Mouse (Mus musculus) midbrain, embryonic 11.5 days (tissue): ENCODE measurements around the gene Kctd8. TPM values are rescaled to one million over a fixed set of nuclear protein-coding genes. Genes with fewer than 3 reads are reported as not detected.
A peak's percentile ranks its signal among the peaks of the same experiment; 100 is the strongest.

Experiments
- ATAC-seq: fragments of 200-750 bp; cut with Nextera tagmentation; 2 replicates; pipeline ENCODE4 v1.8.0; 2017; ENCODE audit warnings: moderate TSS enrichment, moderate library complexity; ENCODE audit not compliant: low FRiP score
- DNase-seq: peaks from one replicate; pipeline ENCODE4 v3.0.0; 2015; ENCODE audit warnings: low spot score; ENCODE audit errors: missing footprints
- H3K27ac ChIP-seq: fragments of 300-500 bp; sonication (generic); 2 replicates; pipeline ENCODE4 v1.5.1; 2014; ENCODE audit warnings: low read depth, low read length
- H3K27me3 ChIP-seq: fragments of 300-500 bp; sonication (generic); 2 replicates; pipeline ENCODE4 v1.6.1; 2014; ENCODE audit warnings: mild to moderate bottlenecking, low read length, moderate library complexity, mixed read lengths; ENCODE audit not compliant: control insufficient read depth, insufficient read depth
- H3K36me3 ChIP-seq: fragments of 300-500 bp; sonication (generic); 2 replicates; pipeline ENCODE4 v1.6.1; 2014; ENCODE audit warnings: mild to moderate bottlenecking, low read length, moderate library complexity, mixed read lengths; ENCODE audit not compliant: control insufficient read depth, insufficient read depth
- H3K4me1 ChIP-seq: fragments of 300-500 bp; sonication (generic); 2 replicates; pipeline ENCODE4 v1.6.1; 2014; ENCODE audit warnings: low read length; ENCODE audit not compliant: control insufficient read depth, insufficient read depth
- H3K4me2 ChIP-seq: fragments of 300-500 bp; sonication (generic); 2 replicates; pipeline ENCODE4 v1.6.1; 2014; ENCODE audit warnings: mild to moderate bottlenecking, moderate library complexity
- H3K4me3 ChIP-seq: fragments of 300-500 bp; sonication (generic); 2 replicates; pipeline ENCODE4 v1.5.1; 2014; ENCODE audit warnings: low read depth, low read length
- H3K9ac ChIP-seq: fragments of 300-500 bp; sonication (generic); 2 replicates; pipeline ENCODE4 v1.6.1; 2014; ENCODE audit warnings: low read length
- H3K9me3 ChIP-seq: fragments of 300-500 bp; sonication (generic); 2 replicates; pipeline ENCODE4 v1.6.1; 2016; ENCODE audit warnings: low read length; ENCODE audit not compliant: control insufficient read depth
- WGBS: fragments of 180-500 bp; shearing (Covaris S2); extraction: QIAGEN DNeasy Blood & Tissue Kit; methylation state at CpG from one replicate; pipeline ENCODE4 v1.1.7; 2014; 5-methylcytosine and 5-hydroxymethylcytosine counted together
- polyA plus RNA-seq: library from polyadenylated mRNA; unstranded; fragments of >200 nt; fragmentation: Nextera tagmentation; extraction: Ambion mirVana; gene quantifications from 2 replicates; pipeline ENCODE4 v1.2.1, GENCODE M21; 2014

Gene Kctd8
- polyA plus RNA-seq = 2.5 and 2.6 TPM in 2 replicates

GRCm38 (mm10) chr5:69340919-69341801 is at the start of gene Kctd8:
Gene Kctd8, minus strand, starts transcription at chr5:69341679.
- under 1% methylated on average over 87 of the region's 87 CpGs for WGBS
- Histone ChIP-seq H3K4me3 (peak within 1 kb of the TSS; percentile 54), H3K36me3 (no peaks in the 10 kb centered on the region), H3K9me3 (no peaks in the 10 kb centered on the region), H3K9ac (peak within 1 kb of the TSS; percentile 55), H3K4me2 (peak within 1 kb of the TSS; percentile 90), H3K27ac (no peak within 1 kb of the TSS; the same call in 1 of the 2 replicates), H3K27me3 (peaks cover 12% of the 10 kb centered on the region), H3K4me1 (peaks cover 6% of the 10 kb centered on the region; the same call in 1 of the 2 replicates)
- peak; percentile 96 for DNase-seq
- ATAC-seq = peak; percentile 95

- Histone ChIP-seq H3K9ac (no peak overlapping the region), H3K36me3 (no peaks in the 10 kb centered on the region), H3K9me3 (no peaks in the 10 kb centered on the region), H3K27me3 (no peaks in the 10 kb centered on the region), H3K27ac (no peak overlapping the region), H3K4me3 (no peak overlapping the region), H3K4me2 (no peak overlapping the region), H3K4me1 (no peaks in the 10 kb centered on the region)
- ATAC-seq (no peak), DNase-seq (no peak)
- 90% methylated on average over 4 of the region's 4 CpGs for WGBS
Measured at GRCm38 (mm10) chr5:69379072-69379471, 37.6 kb upstream of the Kctd8 start.

- H3K4me3 ChIP-seq = no peak overlapping the region
- DNase-seq = no peak
- H3K4me2 ChIP-seq = no peak overlapping the region
- H3K27me3 ChIP-seq = no peaks in the 10 kb centered on the region
- WGBS = 77% methylated on average over 3 of the region's 3 CpGs
- no peak overlapping the region for H3K9ac ChIP-seq
- no peaks in the 10 kb centered on the region for H3K36me3 ChIP-seq
- no peaks in the 10 kb centered on the region for H3K4me1 ChIP-seq
- no peak for ATAC-seq
- H3K27ac ChIP-seq = no peak overlapping the region
- no peaks in the 10 kb centered on the region for H3K9me3 ChIP-seq
Measured at GRCm38 (mm10) chr5:69350596-69350995, 9.1 kb upstream of the Kctd8 start.

- H3K4me3 ChIP-seq = peak overlapping the region; percentile 54
- DNase-seq (peak; percentile 96), ATAC-seq (peak; percentile 53)
- H3K9me3 ChIP-seq = no peaks in the 10 kb centered on the region
- peak overlapping the region; percentile 90 for H3K4me2 ChIP-seq
- H3K36me3 ChIP-seq = no peaks in the 10 kb centered on the region
- peaks cover 6% of the 10 kb centered on the region; the same call in 1 of the 2 replicates for H3K4me1 ChIP-seq
- peaks cover 12% of the 10 kb centered on the region for H3K27me3 ChIP-seq
- under 1% methylated on average over 44 of the region's 44 CpGs for whole genome bisulfite sequencing
- H3K27ac ChIP-seq = no peak overlapping the region
- peak overlapping the region; percentile 55 for H3K9ac ChIP-seq
Measured at GRCm38 (mm10) chr5:69340102-69340918, 1.2 kb downstream of the Kctd8 start.

GRCm38 (mm10) chr5:69339623-69339970 is 1.9 kb downstream of the Kctd8 start:
- H3K4me2 ChIP-seq = no peak overlapping the region; the same call in 1 of the 2 replicates
- H3K4me3 ChIP-seq = no peak overlapping the region; the same call in 1 of the 2 replicates
- DNase-seq = peak; percentile 86

GRCm38 (mm10) chr5:69338916-69339622 is 2.4 kb downstream of the Kctd8 start:
- Histone ChIP-seq H3K36me3 (no peaks in the 10 kb centered on the region), H3K4me3 (no peak overlapping the region; the same call in 1 of the 2 replicates), H3K4me1 (peaks cover 6% of the 10 kb centered on the region; the same call in 1 of the 2 replicates), H3K27ac (no peak overlapping the region), H3K27me3 (peaks cover 12% of the 10 kb centered on the region), H3K4me2 (no peak overlapping the region), H3K9ac (no peak overlapping the region), H3K9me3 (no peaks in the 10 kb centered on the region)
- no peak for DNase-seq
- 45% methylated on average over 4 of the region's 4 CpGs for WGBS
- no peak for ATAC-seq

More at GRCm38 (mm10) chr5:69339623-69339970, 1.9 kb downstream of the Kctd8 start:
- H3K9ac ChIP-seq = no peak overlapping the region
- no peak overlapping the region for H3K27ac ChIP-seq
- ATAC-seq = no peak
- H3K4me1 ChIP-seq = peaks cover 6% of the 10 kb centered on the region; the same call in 1 of the 2 replicates
- no peaks in the 10 kb centered on the region for H3K9me3 ChIP-seq
- peaks cover 12% of the 10 kb centered on the region for H3K27me3 ChIP-seq
- no peaks in the 10 kb centered on the region for H3K36me3 ChIP-seq
- 82% methylated on average over 6 of the region's 6 CpGs for WGBS

GRCm38 (mm10) chr5:69327561-69327960 is 13.9 kb downstream of the Kctd8 start:
- no peak overlapping the region for H3K9ac ChIP-seq
- H3K4me3 ChIP-seq = no peak overlapping the region
- H3K27ac ChIP-seq = no peak overlapping the region
- WGBS = 74% methylated on average over 4 of the region's 4 CpGs
- no peaks in the 10 kb centered on the region for H3K36me3 ChIP-seq
- ATAC-seq (no peak), DNase-seq (no peak)
- no peaks in the 10 kb centered on the region for H3K27me3 ChIP-seq
- H3K4me1 ChIP-seq = no peaks in the 10 kb centered on the region
- H3K9me3 ChIP-seq = no peaks in the 10 kb centered on the region
- no peak overlapping the region for H3K4me2 ChIP-seq

- WGBS = 53% methylated on average over 12 of the region's 12 CpGs
- Histone ChIP-seq H3K4me1 (no peaks in the 10 kb centered on the region), H3K9ac (no peak overlapping the region), H3K36me3 (no peaks in the 10 kb centered on the region), H3K9me3 (no peaks in the 10 kb centered on the region), H3K27me3 (no peaks in the 10 kb centered on the region), H3K27ac (no peak overlapping the region), H3K4me3 (no peak overlapping the region), H3K4me2 (no peak overlapping the region)
- ATAC-seq = no peak
- DNase-seq = no peak
Measured at GRCm38 (mm10) chr5:69324566-69325230, 16.8 kb downstream of the Kctd8 start.
